Mouse (Mus musculus): ENCODE measurements around the gene Snrpf. TPM values are rescaled to one million over a fixed set of nuclear protein-coding genes. Genes with fewer than 3 reads are reported as not detected.

Gene Snrpf
- 123 and 146 TPM in 2 replicates for polyA plus RNA-seq (2015; fragmentation: Nextera tagmentation; extraction: Ambion mirVana)

- H3K9ac ChIP-seq: peak within 1 kb of the TSS; percentile 87
- no peaks in the 10 kb centered on the region; the same call in 1 of the 2 replicates for H3K27me3 ChIP-seq
- WGBS: under 1% methylated on average over 63 of the region's 63 CpGs
- ATAC-seq (ENCODE audit: insufficient number of reproducible peaks, insufficient read depth, low FRiP score, low TSS enrichment, low read depth): peak; percentile 85
- peaks cover 11% of the 10 kb centered on the region for H3K4me1 ChIP-seq
- peak within 1 kb of the TSS; percentile 85 for H3K4me3 ChIP-seq
- peaks cover 27% of the 10 kb centered on the region for H3K36me3 ChIP-seq
- peak within 1 kb of the TSS; percentile 82 for H3K27ac ChIP-seq
- H3K4me2 ChIP-seq: peak within 1 kb of the TSS; percentile 88
- H3K9me3 ChIP-seq: no peaks in the 10 kb centered on the region
Observed at GRCm38 (mm10) chr10:93589281-93589848, at the start of gene Snrpf. Gene Snrpf (minus strand): TSS chr10:93589706.

GRCm38 (mm10) chr10:93635941-93636340 lies 46.4 kb upstream of the Snrpf start:
- no peak overlapping the region for H3K4me2 ChIP-seq
- H3K27ac ChIP-seq: no peak overlapping the region
- no peak overlapping the region for H3K9ac ChIP-seq
- no peak for ATAC-seq (ENCODE audit: insufficient number of reproducible peaks, insufficient read depth, low FRiP score, low TSS enrichment, low read depth)
- no peaks in the 10 kb centered on the region for H3K36me3 ChIP-seq
- peaks cover 10% of the 10 kb centered on the region for H3K4me1 ChIP-seq
- H3K4me3 ChIP-seq: no peak overlapping the region
- H3K9me3 ChIP-seq: no peaks in the 10 kb centered on the region
- WGBS: 30% methylated on average over 9 of the region's 9 CpGs
- H3K27me3 ChIP-seq: peaks cover 27% of the 10 kb centered on the region

GRCm38 (mm10) chr10:93633971-93634370 lies 44.5 kb upstream of the Snrpf start:
- no peak overlapping the region for H3K4me3 ChIP-seq
- H3K9me3 ChIP-seq: no peaks in the 10 kb centered on the region
- H3K27ac ChIP-seq: no peak overlapping the region
- WGBS: 95% methylated on average over 2 of the region's 2 CpGs
- no peak overlapping the region for H3K9ac ChIP-seq
- H3K4me1 ChIP-seq: no peaks in the 10 kb centered on the region
- H3K4me2 ChIP-seq: no peak overlapping the region
- ATAC-seq (ENCODE audit: insufficient number of reproducible peaks, insufficient read depth, low FRiP score, low TSS enrichment, low read depth): no peak
- H3K27me3 ChIP-seq: peaks cover 13% of the 10 kb centered on the region; the same call in 1 of the 2 replicates
- no peaks in the 10 kb centered on the region for H3K36me3 ChIP-seq

- 85% methylated on average over 5 of the region's 5 CpGs for WGBS
- Histone ChIP-seq H3K9ac (no peak overlapping the region), H3K27ac (no peak overlapping the region), H3K9me3 (no peaks in the 10 kb centered on the region), H3K36me3 (no peaks in the 10 kb centered on the region), H3K4me3 (no peak overlapping the region), H3K4me1 (no peaks in the 10 kb centered on the region), H3K27me3 (peaks cover 12% of the 10 kb centered on the region; the same call in 1 of the 2 replicates), H3K4me2 (no peak overlapping the region)
- no peak for ATAC-seq (ENCODE audit: insufficient number of reproducible peaks, insufficient read depth, low FRiP score, low TSS enrichment, low read depth)
Observed at GRCm38 (mm10) chr10:93633563-93633962, 44.1 kb upstream of the Snrpf start.

- Histone ChIP-seq H3K4me3 (no peak overlapping the region), H3K9ac (no peak overlapping the region), H3K4me2 (no peak overlapping the region), H3K36me3 (no peaks in the 10 kb centered on the region), H3K9me3 (no peaks in the 10 kb centered on the region), H3K4me1 (no peaks in the 10 kb centered on the region), H3K27ac (no peak overlapping the region), H3K27me3 (0 out of 2 replicates have a peak, but pooled peaks cover 6% of the 10 kb centered on the region)
- 69% methylated on average over 4 of the region's 4 CpGs for WGBS
- no peak for ATAC-seq (ENCODE audit: insufficient number of reproducible peaks, insufficient read depth, low FRiP score, low TSS enrichment, low read depth)
Observed at GRCm38 (mm10) chr10:93632086-93632485, 42.6 kb upstream of the Snrpf start.

- H3K4me1 ChIP-seq: no peaks in the 10 kb centered on the region
- H3K27ac ChIP-seq: no peak overlapping the region
- 92% methylated on average over 5 of the region's 5 CpGs for WGBS
- no peak overlapping the region for H3K4me3 ChIP-seq
- no peak overlapping the region for H3K9ac ChIP-seq
- ATAC-seq (ENCODE audit: insufficient number of reproducible peaks, insufficient read depth, low FRiP score, low TSS enrichment, low read depth): no peak
- H3K36me3 ChIP-seq: no peaks in the 10 kb centered on the region
- no peak overlapping the region for H3K4me2 ChIP-seq
- no peaks in the 10 kb centered on the region for H3K9me3 ChIP-seq
- H3K27me3 ChIP-seq: 0 out of 2 replicates have a peak, but pooled peaks cover 2% of the 10 kb centered on the region
Observed at GRCm38 (mm10) chr10:93630310-93630709, 40.8 kb upstream of the Snrpf start.

- H3K9ac ChIP-seq: no peak overlapping the region
- H3K4me3 ChIP-seq: no peak overlapping the region
- H3K9me3 ChIP-seq: no peaks in the 10 kb centered on the region
- WGBS: 63% methylated on average over 10 of the region's 10 CpGs
- H3K27ac ChIP-seq: no peak overlapping the region
- no peak overlapping the region for H3K4me2 ChIP-seq
- no peak for ATAC-seq (ENCODE audit: insufficient number of reproducible peaks, insufficient read depth, low FRiP score, low TSS enrichment, low read depth)
- H3K36me3 ChIP-seq: no peaks in the 10 kb centered on the region
- no peaks in the 10 kb centered on the region for H3K27me3 ChIP-seq
- peaks cover 4% of the 10 kb centered on the region; the same call in 1 of the 2 replicates for H3K4me1 ChIP-seq
Observed at GRCm38 (mm10) chr10:93624151-93624550, 34.6 kb upstream of the Snrpf start.

GRCm38 (mm10) chr10:93623725-93624124 lies 34.2 kb upstream of the Snrpf start:
- H3K9me3 ChIP-seq: no peaks in the 10 kb centered on the region
- H3K36me3 ChIP-seq: no peaks in the 10 kb centered on the region
- H3K4me3 ChIP-seq: no peak overlapping the region
- no peak overlapping the region for H3K9ac ChIP-seq
- peaks cover 4% of the 10 kb centered on the region; the same call in 1 of the 2 replicates for H3K4me1 ChIP-seq
- H3K27me3 ChIP-seq: no peaks in the 10 kb centered on the region
- ATAC-seq (ENCODE audit: insufficient number of reproducible peaks, insufficient read depth, low FRiP score, low TSS enrichment, low read depth): no peak
- H3K27ac ChIP-seq: no peak overlapping the region
- H3K4me2 ChIP-seq: no peak overlapping the region
- WGBS: 54% methylated on average over 9 of the region's 9 CpGs

- Histone ChIP-seq H3K36me3 (no peaks in the 10 kb centered on the region), H3K9ac (no peak overlapping the region), H3K9me3 (no peaks in the 10 kb centered on the region), H3K4me1 (peaks cover 4% of the 10 kb centered on the region; the same call in 1 of the 2 replicates), H3K27me3 (no peaks in the 10 kb centered on the region), H3K4me2 (no peak overlapping the region), H3K4me3 (no peak overlapping the region), H3K27ac (no peak overlapping the region)
- no peak for ATAC-seq (ENCODE audit: insufficient number of reproducible peaks, insufficient read depth, low FRiP score, low TSS enrichment, low read depth)
- 69% methylated on average over 7 of the region's 7 CpGs for WGBS
Observed at GRCm38 (mm10) chr10:93620438-93621179, 31.1 kb upstream of the Snrpf start.

- WGBS: 31% methylated on average over 8 of the region's 8 CpGs
- no peak for ATAC-seq (ENCODE audit: insufficient number of reproducible peaks, insufficient read depth, low FRiP score, low TSS enrichment, low read depth)
Observed at GRCm38 (mm10) chr10:93614850-93615249, 25.3 kb upstream of the Snrpf start.

GRCm38 (mm10) chr10:93611419-93612007 lies 22.0 kb upstream of the Snrpf start:
- H3K9me3 ChIP-seq: 0 out of 2 replicates have a peak, but pooled peaks cover 4% of the 10 kb centered on the region
- no peak overlapping the region for H3K4me2 ChIP-seq
- no peak overlapping the region for H3K4me3 ChIP-seq
- no peaks in the 10 kb centered on the region for H3K4me1 ChIP-seq
- H3K27me3 ChIP-seq: no peaks in the 10 kb centered on the region
- no peak overlapping the region for H3K9ac ChIP-seq
- H3K27ac ChIP-seq: no peak overlapping the region
- ATAC-seq (ENCODE audit: insufficient number of reproducible peaks, insufficient read depth, low FRiP score, low TSS enrichment, low read depth): no peak
- no peaks in the 10 kb centered on the region for H3K36me3 ChIP-seq
- WGBS: 49% methylated on average over 18 of the region's 18 CpGs

More at GRCm38 (mm10) chr10:93614850-93615249, 25.3 kb upstream of the Snrpf start:
- H3K4me2 ChIP-seq: no peak overlapping the region
- no peak overlapping the region for H3K4me3 ChIP-seq
- H3K9me3 ChIP-seq: 0 out of 2 replicates have a peak, but pooled peaks cover 4% of the 10 kb centered on the region
- no peaks in the 10 kb centered on the region for H3K4me1 ChIP-seq
- H3K9ac ChIP-seq: no peak overlapping the region
- H3K36me3 ChIP-seq: no peaks in the 10 kb centered on the region
- no peaks in the 10 kb centered on the region for H3K27me3 ChIP-seq
- H3K27ac ChIP-seq: no peak overlapping the region

Data from embryonic facial prominence, embryonic 13.5 days (tissue).